Mouse (Mus musculus): ENCODE measurements around the gene Osbpl10. TPM values are rescaled to one million over a fixed set of nuclear protein-coding genes. Genes with fewer than 3 reads are reported as not detected.

Gene Osbpl10
- polyA plus RNA-seq, 1 experiment from 2014 or later, result 1.4 TPM

GRCm38 (mm10) chr9:115229676-115230075, 251.3 kb downstream of the Osbpl10 start:
- Histone ChIP-seq H3K4me1 (ENCODE audit: control insufficient read depth, insufficient read depth, low read length) (0 out of 2 replicates have a peak, but pooled peaks cover 3% of the 10 kb centered on the region), H3K4me3 (ENCODE audit: low read depth, low read length) (no peak overlapping the region), H3K27me3 (ENCODE audit: control insufficient read depth, insufficient read depth, low read length) (no peaks in the 10 kb centered on the region), H3K4me2 (ENCODE audit: low read depth) (no peak overlapping the region), H3K9me3 (ENCODE audit: control insufficient read depth, low read length) (no peaks in the 10 kb centered on the region), H3K27ac (ENCODE audit: low read depth, low read length) (no peak overlapping the region), H3K9ac (ENCODE audit: low read length) (no peak overlapping the region), H3K36me3 (ENCODE audit: control insufficient read depth, insufficient read depth, low read length) (no peaks in the 10 kb centered on the region)
- ATAC-seq (ENCODE audit: insufficient read depth, low FRiP score, low TSS enrichment) (no peak), DNase-seq (ENCODE audit: low spot score) (no peak)
- WGBS, result 81% methylated on average over 10 of the region's 10 CpGs

GRCm38 (mm10) chr9:115230141-115230540, 251.8 kb downstream of the Osbpl10 start:
- no peak overlapping the region for H3K27ac ChIP-seq (ENCODE audit: low read depth, low read length)
- WGBS, result 27% methylated on average over 3 of the region's 3 CpGs
- no peak for DNase-seq (ENCODE audit: low spot score)

GRCm38 (mm10) chr9:115231476-115231875, 253.1 kb downstream of the Osbpl10 start:
- ATAC-seq (ENCODE audit: insufficient read depth, low FRiP score, low TSS enrichment), result no peak
- Histone ChIP-seq H3K9ac (ENCODE audit: low read length) (no peak overlapping the region), H3K4me2 (ENCODE audit: low read depth) (no peak overlapping the region), H3K4me1 (ENCODE audit: control insufficient read depth, insufficient read depth, low read length) (0 out of 2 replicates have a peak, but pooled peaks cover 3% of the 10 kb centered on the region), H3K36me3 (ENCODE audit: control insufficient read depth, insufficient read depth, low read length) (no peaks in the 10 kb centered on the region), H3K27me3 (ENCODE audit: control insufficient read depth, insufficient read depth, low read length) (no peaks in the 10 kb centered on the region), H3K27ac (ENCODE audit: low read depth, low read length) (no peak overlapping the region), H3K9me3 (ENCODE audit: control insufficient read depth, low read length) (no peaks in the 10 kb centered on the region), H3K4me3 (ENCODE audit: low read depth, low read length) (no peak overlapping the region)
- DNase-seq (ENCODE audit: low spot score), result no peak
- 94% methylated on average over 3 of the region's 3 CpGs for WGBS

More at GRCm38 (mm10) chr9:115230141-115230540, 251.8 kb downstream of the Osbpl10 start:
- H3K4me1 ChIP-seq (ENCODE audit: control insufficient read depth, insufficient read depth, low read length), result 0 out of 2 replicates have a peak, but pooled peaks cover 3% of the 10 kb centered on the region
- H3K36me3 ChIP-seq (ENCODE audit: control insufficient read depth, insufficient read depth, low read length), result no peaks in the 10 kb centered on the region
- H3K4me2 ChIP-seq (ENCODE audit: low read depth), result no peak overlapping the region
- H3K9me3 ChIP-seq (ENCODE audit: control insufficient read depth, low read length), result no peaks in the 10 kb centered on the region
- no peaks in the 10 kb centered on the region for H3K27me3 ChIP-seq (ENCODE audit: control insufficient read depth, insufficient read depth, low read length)
- no peak overlapping the region for H3K9ac ChIP-seq (ENCODE audit: low read length)
- no peak overlapping the region for H3K4me3 ChIP-seq (ENCODE audit: low read depth, low read length)
- no peak for ATAC-seq (ENCODE audit: insufficient read depth, low FRiP score, low TSS enrichment)

- ATAC-seq (ENCODE audit: insufficient read depth, low FRiP score, low TSS enrichment), result no peak
- WGBS, result 95% methylated on average over 5 of the region's 5 CpGs
- Histone ChIP-seq H3K9me3 (ENCODE audit: control insufficient read depth, low read length) (no peaks in the 10 kb centered on the region), H3K27me3 (ENCODE audit: control insufficient read depth, insufficient read depth, low read length) (no peaks in the 10 kb centered on the region), H3K36me3 (ENCODE audit: control insufficient read depth, insufficient read depth, low read length) (no peaks in the 10 kb centered on the region), H3K4me1 (ENCODE audit: control insufficient read depth, insufficient read depth, low read length) (0 out of 2 replicates have a peak, but pooled peaks cover 3% of the 10 kb centered on the region), H3K27ac (ENCODE audit: low read depth, low read length) (no peak overlapping the region), H3K9ac (ENCODE audit: low read length) (no peak overlapping the region), H3K4me2 (ENCODE audit: low read depth) (no peak overlapping the region), H3K4me3 (ENCODE audit: low read depth, low read length) (no peak overlapping the region)
- no peak for DNase-seq (ENCODE audit: low spot score)
Observed at GRCm38 (mm10) chr9:115233721-115234120, 255.4 kb downstream of the Osbpl10 start.

- no peak overlapping the region for H3K4me3 ChIP-seq (ENCODE audit: low read depth, low read length)
- no peaks in the 10 kb centered on the region for H3K9me3 ChIP-seq (ENCODE audit: control insufficient read depth, low read length)
- DNase-seq (ENCODE audit: low spot score) (no peak), ATAC-seq (ENCODE audit: insufficient read depth, low FRiP score, low TSS enrichment) (no peak)
- H3K36me3 ChIP-seq (ENCODE audit: control insufficient read depth, insufficient read depth, low read length), result no peaks in the 10 kb centered on the region; the same call in 1 of the 2 replicates
- H3K4me2 ChIP-seq (ENCODE audit: low read depth), result no peak overlapping the region
- 0 out of 2 replicates have a peak, but pooled peaks cover 3% of the 10 kb centered on the region for H3K4me1 ChIP-seq (ENCODE audit: control insufficient read depth, insufficient read depth, low read length)
- H3K27ac ChIP-seq (ENCODE audit: low read depth, low read length), result no peak overlapping the region
- H3K27me3 ChIP-seq (ENCODE audit: control insufficient read depth, insufficient read depth, low read length), result no peaks in the 10 kb centered on the region
- WGBS, result 93% methylated on average over 2 of the region's 2 CpGs
- H3K9ac ChIP-seq (ENCODE audit: low read length), result no peak overlapping the region
Observed at GRCm38 (mm10) chr9:115234561-115234960, 256.2 kb downstream of the Osbpl10 start.

- ATAC-seq (ENCODE audit: insufficient read depth, low FRiP score, low TSS enrichment), result no peak
- H3K9me3 ChIP-seq (ENCODE audit: control insufficient read depth, low read length), result no peaks in the 10 kb centered on the region
- WGBS, result 95% methylated on average over 8 of the region's 8 CpGs
Observed at GRCm38 (mm10) chr9:115236352-115236841, 258.0 kb downstream of the Osbpl10 start.

GRCm38 (mm10) chr9:115237943-115238342, 259.6 kb downstream of the Osbpl10 start:
- no peak overlapping the region for H3K9ac ChIP-seq (ENCODE audit: low read length)
- no peak for DNase-seq (ENCODE audit: low spot score)
- no peak overlapping the region for H3K4me2 ChIP-seq (ENCODE audit: low read depth)

More at GRCm38 (mm10) chr9:115236352-115236841, 258.0 kb downstream of the Osbpl10 start:
- H3K27me3 ChIP-seq (ENCODE audit: control insufficient read depth, insufficient read depth, low read length), result no peaks in the 10 kb centered on the region
- H3K4me3 ChIP-seq (ENCODE audit: low read depth, low read length), result no peak overlapping the region
- DNase-seq (ENCODE audit: low spot score), result no peak
- no peaks in the 10 kb centered on the region for H3K4me1 ChIP-seq (ENCODE audit: control insufficient read depth, insufficient read depth, low read length)
- no peak overlapping the region for H3K9ac ChIP-seq (ENCODE audit: low read length)
- no peak overlapping the region for H3K27ac ChIP-seq (ENCODE audit: low read depth, low read length)
- peaks cover 7% of the 10 kb centered on the region for H3K36me3 ChIP-seq (ENCODE audit: control insufficient read depth, insufficient read depth, low read length)
- H3K4me2 ChIP-seq (ENCODE audit: low read depth), result no peak overlapping the region

GRCm38 (mm10) chr9:115239861-115240260, 261.5 kb downstream of the Osbpl10 start:
- no peak overlapping the region for H3K4me3 ChIP-seq (ENCODE audit: low read depth, low read length)
- WGBS, result 91% methylated on average over 5 of the region's 5 CpGs
- no peak overlapping the region for H3K27ac ChIP-seq (ENCODE audit: low read depth, low read length)
- ATAC-seq (ENCODE audit: insufficient read depth, low FRiP score, low TSS enrichment), result no peak
- H3K27me3 ChIP-seq (ENCODE audit: control insufficient read depth, insufficient read depth, low read length), result no peaks in the 10 kb centered on the region
- H3K9ac ChIP-seq (ENCODE audit: low read length), result no peak overlapping the region
- H3K4me1 ChIP-seq (ENCODE audit: control insufficient read depth, insufficient read depth, low read length), result no peaks in the 10 kb centered on the region
- no peaks in the 10 kb centered on the region for H3K9me3 ChIP-seq (ENCODE audit: control insufficient read depth, low read length)
- H3K4me2 ChIP-seq (ENCODE audit: low read depth), result no peak overlapping the region
- DNase-seq (ENCODE audit: low spot score), result no peak
- H3K36me3 ChIP-seq (ENCODE audit: control insufficient read depth, insufficient read depth, low read length), result peaks cover 20% of the 10 kb centered on the region

More at GRCm38 (mm10) chr9:115237943-115238342, 259.6 kb downstream of the Osbpl10 start:
- H3K9me3 ChIP-seq (ENCODE audit: control insufficient read depth, low read length), result no peaks in the 10 kb centered on the region
- peaks cover 12% of the 10 kb centered on the region for H3K36me3 ChIP-seq (ENCODE audit: control insufficient read depth, insufficient read depth, low read length)
- no peaks in the 10 kb centered on the region for H3K27me3 ChIP-seq (ENCODE audit: control insufficient read depth, insufficient read depth, low read length)
- no peak overlapping the region for H3K27ac ChIP-seq (ENCODE audit: low read depth, low read length)
- no peak for ATAC-seq (ENCODE audit: insufficient read depth, low FRiP score, low TSS enrichment)
- H3K4me1 ChIP-seq (ENCODE audit: control insufficient read depth, insufficient read depth, low read length), result no peaks in the 10 kb centered on the region
- H3K4me3 ChIP-seq (ENCODE audit: low read depth, low read length), result no peak overlapping the region

GRCm38 (mm10) chr9:115243630-115244029, 265.3 kb downstream of the Osbpl10 start:
- Histone ChIP-seq H3K27ac (ENCODE audit: low read depth, low read length) (no peak overlapping the region), H3K9ac (ENCODE audit: low read length) (no peak overlapping the region), H3K4me1 (ENCODE audit: control insufficient read depth, insufficient read depth, low read length) (no peaks in the 10 kb centered on the region), H3K9me3 (ENCODE audit: control insufficient read depth, low read length) (no peaks in the 10 kb centered on the region), H3K36me3 (ENCODE audit: control insufficient read depth, insufficient read depth, low read length) (peaks cover 25% of the 10 kb centered on the region), H3K27me3 (ENCODE audit: control insufficient read depth, insufficient read depth, low read length) (no peaks in the 10 kb centered on the region), H3K4me2 (ENCODE audit: low read depth) (no peak overlapping the region), H3K4me3 (ENCODE audit: low read depth, low read length) (no peak overlapping the region)
- ATAC-seq (ENCODE audit: insufficient read depth, low FRiP score, low TSS enrichment) (no peak), DNase-seq (ENCODE audit: low spot score) (no peak)
- WGBS, result 93% methylated on average over 6 of the region's 6 CpGs
